Mouse (Mus musculus) hindbrain, embryonic 15.5 days (tissue): ENCODE data around the gene Nxn. TPM values are rescaled to one million over a fixed set of nuclear protein-coding genes. Genes with fewer than 3 reads are reported as not detected.

Source experiments
- ATAC-seq: fragments of 200-750 bp; cut with Nextera tagmentation; 2 replicates; pipeline ENCODE4 v1.8.0; 2017; ENCODE audit warnings: low read depth, moderate number of reproducible peaks, moderate TSS enrichment; ENCODE audit not compliant: low FRiP score
- H3K27ac ChIP-seq: fragments of 300-500 bp; sonication (generic); replicated peaks from 2 replicates; pipeline ENCODE4 v1.5.1; 2015; ENCODE audit warnings: mild to moderate bottlenecking, inconsistent platforms
- H3K27me3 ChIP-seq: fragments of 300-500 bp; sonication (generic); 2 replicates; pipeline ENCODE4 v1.6.1; 2015; ENCODE audit warnings: control low read depth, inconsistent platforms
- H3K36me3 ChIP-seq: fragments of 300-500 bp; sonication (generic); 2 replicates; pipeline ENCODE4 v1.6.1; 2015; ENCODE audit warnings: control low read depth, inconsistent platforms
- H3K4me1 ChIP-seq: fragments of 300-500 bp; sonication (generic); replicated peaks from 2 replicates; pipeline ENCODE4 v1.6.1; 2015; ENCODE audit warnings: control low read depth, inconsistent platforms
- H3K4me2 ChIP-seq: fragments of 300-500 bp; sonication (generic); 2 replicates; pipeline ENCODE4 v1.6.1; 2015; ENCODE audit warnings: moderate library complexity, mild to moderate bottlenecking, inconsistent platforms
- H3K4me3 ChIP-seq: fragments of 300-500 bp; sonication (generic); 2 replicates; pipeline ENCODE4 v1.5.1; 2015; ENCODE audit warnings: mild to moderate bottlenecking, inconsistent platforms
- H3K9ac ChIP-seq: fragments of 300-500 bp; sonication (generic); 2 replicates; pipeline ENCODE4 v1.6.1; 2015; ENCODE audit warnings: inconsistent platforms
- H3K9me3 ChIP-seq: fragments of 300-500 bp; sonication (generic); 2 replicates; pipeline ENCODE4 v1.6.1; 2016; ENCODE audit warnings: control low read depth, inconsistent platforms
- WGBS: fragments of 180-500 bp; shearing (Covaris S2); methylation state at CpG from one replicate; pipeline ENCODE4 v1.1.7; 2015; 5-methylcytosine and 5-hydroxymethylcytosine counted together
- polyA plus RNA-seq: library from polyadenylated mRNA; unstranded; fragments of >200 nt; fragmentation: Nextera tagmentation; extraction: Ambion mirVana; gene quantifications from 2 replicates; pipeline ENCODE4 v1.2.1, GENCODE M21; 2015

Nxn gene
- polyA plus RNA-seq, 1 experiment from 2014 or later: 27.5 TPM

GRCm38 (mm10) chr11:76246439-76246838, 152.5 kb downstream of the Nxn start:
- H3K4me2 ChIP-seq: no peak overlapping the region
- ATAC-seq: no peak
- H3K4me3 ChIP-seq: no peak overlapping the region
- no peak overlapping the region for H3K9ac ChIP-seq
- H3K27ac ChIP-seq: no peak overlapping the region
- H3K4me1 ChIP-seq: peaks cover 34% of the 10 kb centered on the region
- H3K9me3 ChIP-seq: no peaks in the 10 kb centered on the region
- no peaks in the 10 kb centered on the region for H3K27me3 ChIP-seq
- H3K36me3 ChIP-seq: peaks cover 27% of the 10 kb centered on the region; the same call in 1 of the 2 replicates

- WGBS: 4% methylated on average over 34 of the region's 34 CpGs
- Histone ChIP-seq H3K4me1 (peaks cover 34% of the 10 kb centered on the region), H3K36me3 (peaks cover 15% of the 10 kb centered on the region), H3K27ac (peak overlapping the region; percentile 88), H3K4me2 (peak overlapping the region; percentile 82), H3K9me3 (no peaks in the 10 kb centered on the region), H3K9ac (peak overlapping the region; percentile 88), H3K4me3 (peak overlapping the region; percentile 93), H3K27me3 (no peaks in the 10 kb centered on the region)
- ATAC-seq: no peak; the same call in 1 of the 2 replicates
Measured at GRCm38 (mm10) chr11:76243811-76244546, 155.0 kb downstream of the Nxn start.

DNA sequence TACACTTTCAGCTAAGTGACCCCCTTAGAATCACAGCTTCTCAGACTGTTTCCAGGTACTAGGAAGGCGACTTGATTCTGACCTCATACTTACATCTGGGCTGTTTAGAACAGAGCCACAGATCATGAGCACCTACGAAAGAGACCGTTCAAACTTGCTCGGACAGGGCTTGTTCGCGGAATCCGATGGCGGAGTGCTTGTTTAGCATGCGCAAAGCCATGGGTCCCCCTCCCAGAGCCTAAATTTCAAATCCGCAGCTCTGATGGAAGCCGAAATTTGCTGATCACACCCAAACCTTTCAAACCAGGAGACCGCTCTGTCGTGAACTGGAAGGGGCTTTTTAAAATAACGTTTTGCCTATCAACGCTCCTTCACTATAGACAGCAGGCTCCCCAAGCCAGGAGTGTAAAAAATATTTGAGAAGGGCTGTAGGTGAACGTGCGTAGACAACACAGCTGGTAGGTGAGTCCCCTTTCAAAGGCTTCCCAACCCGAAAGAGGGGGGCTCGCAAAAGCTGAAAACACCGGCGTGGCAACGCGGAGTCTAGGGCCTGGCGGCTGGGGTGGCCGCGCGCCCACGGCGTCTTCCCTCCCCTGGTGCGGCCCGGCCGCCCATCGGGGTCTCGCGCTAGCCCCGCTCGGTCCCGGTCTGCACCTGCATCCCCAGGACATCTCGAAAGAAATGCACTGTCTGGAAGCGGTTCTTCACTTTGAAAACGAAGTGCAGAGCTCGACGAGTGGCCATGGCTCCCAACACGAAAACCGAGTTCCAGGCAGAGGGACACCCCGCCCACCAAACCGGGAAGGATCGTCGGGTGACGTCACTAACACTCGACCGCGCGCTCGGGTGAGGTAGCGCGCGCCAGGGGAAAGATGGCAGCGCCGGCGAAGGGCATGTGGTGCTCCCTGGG, 155.8 kb downstream of the Nxn start, which contains the start of the genes Mrm3 and Glod4:
Gene Mrm3, plus strand, starts transcription at position 815 of the 910 bp plus-strand sequence.
Gene Glod4, minus strand, starts transcription at position 825 of the 910 bp plus-strand sequence.
- ATAC-seq: peak; percentile 92
- peak within 1 kb of the TSS; percentile 88 for H3K9ac ChIP-seq
- no peaks in the 10 kb centered on the region for H3K27me3 ChIP-seq
- peak within 1 kb of the TSS; percentile 82 for H3K4me2 ChIP-seq
- H3K9me3 ChIP-seq: no peaks in the 10 kb centered on the region
- peaks cover 14% of the 10 kb centered on the region for H3K36me3 ChIP-seq
- peaks cover 34% of the 10 kb centered on the region for H3K4me1 ChIP-seq
- peak within 1 kb of the TSS; percentile 93 for H3K4me3 ChIP-seq
- WGBS: under 1% methylated on average over 61 of the region's 61 CpGs
- H3K27ac ChIP-seq: peak within 1 kb of the TSS; percentile 88

- WGBS: 92% methylated on average over 2 of the region's 2 CpGs
- peaks cover 21% of the 10 kb centered on the region for H3K4me1 ChIP-seq
- no peaks in the 10 kb centered on the region for H3K9me3 ChIP-seq
- H3K4me2 ChIP-seq: no peak overlapping the region
- peaks cover 31% of the 10 kb centered on the region for H3K36me3 ChIP-seq
- no peak overlapping the region for H3K4me3 ChIP-seq
- H3K9ac ChIP-seq: no peak overlapping the region
- no peaks in the 10 kb centered on the region for H3K27me3 ChIP-seq
- no peak for ATAC-seq
- H3K27ac ChIP-seq: no peak overlapping the region
Measured at GRCm38 (mm10) chr11:76239750-76240149, 159.2 kb downstream of the Nxn start.

DNA sequence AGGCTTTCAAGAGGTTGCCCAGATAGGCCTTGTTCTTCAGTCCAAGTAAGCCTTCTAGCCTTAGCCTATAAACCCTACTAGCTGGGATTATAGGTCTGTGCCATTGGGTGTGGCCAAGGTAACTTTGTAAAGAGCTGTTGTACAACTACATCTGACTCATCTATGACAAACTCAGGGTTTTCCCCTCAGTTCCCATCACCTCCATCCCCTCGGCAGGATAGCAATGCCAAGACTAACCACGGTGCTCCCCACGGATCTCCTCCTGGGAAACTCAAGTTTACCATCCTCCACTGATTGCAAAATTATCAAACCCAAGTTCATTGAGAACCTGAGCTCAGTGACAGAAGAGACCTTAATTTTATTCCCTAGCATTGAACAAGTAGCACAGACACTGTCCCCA, 162.8 kb downstream of the Nxn start:
- Histone ChIP-seq H3K9ac (no peak overlapping the region), H3K27me3 (no peaks in the 10 kb centered on the region), H3K4me3 (no peak overlapping the region), H3K27ac (no peak overlapping the region), H3K9me3 (no peaks in the 10 kb centered on the region), H3K36me3 (peaks cover 60% of the 10 kb centered on the region), H3K4me2 (no peak overlapping the region), H3K4me1 (no peaks in the 10 kb centered on the region)
- 97% methylated on average over 3 of the region's 3 CpGs for WGBS
- ATAC-seq: no peak

GRCm38 (mm10) chr11:76225051-76225450, 173.9 kb downstream of the Nxn start:
- peaks cover 37% of the 10 kb centered on the region for H3K36me3 ChIP-seq
- no peaks in the 10 kb centered on the region for H3K4me1 ChIP-seq
- no peak overlapping the region for H3K9ac ChIP-seq
- H3K4me2 ChIP-seq: no peak overlapping the region
- no peaks in the 10 kb centered on the region for H3K27me3 ChIP-seq
- ATAC-seq: no peak
- H3K27ac ChIP-seq: no peak overlapping the region
- no peak overlapping the region for H3K4me3 ChIP-seq
- no peaks in the 10 kb centered on the region for H3K9me3 ChIP-seq

DNA sequence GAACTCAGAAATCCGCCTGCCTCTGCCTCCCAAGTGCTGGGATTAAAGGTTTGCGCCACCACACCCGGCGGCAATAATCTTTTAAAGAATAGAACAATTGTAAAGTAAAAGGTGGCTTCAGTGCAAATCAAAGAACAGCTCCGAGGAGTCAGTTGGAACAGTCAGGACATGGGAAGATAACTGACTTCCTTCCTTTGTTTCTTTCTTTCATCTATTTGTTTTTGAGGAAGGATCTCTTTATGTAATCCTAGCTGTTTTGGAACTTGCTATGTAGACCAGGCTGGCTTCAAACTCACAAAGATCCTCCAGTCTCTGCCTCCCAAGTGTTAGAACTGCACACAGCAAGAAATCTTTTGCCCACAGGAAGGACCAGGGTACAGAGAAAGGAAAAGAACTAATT, 174.3 kb downstream of the Nxn start:
- Histone ChIP-seq H3K9ac (no peak overlapping the region), H3K4me3 (no peak overlapping the region), H3K36me3 (peaks cover 37% of the 10 kb centered on the region), H3K4me1 (no peaks in the 10 kb centered on the region), H3K9me3 (no peaks in the 10 kb centered on the region), H3K4me2 (no peak overlapping the region), H3K27ac (no peak overlapping the region), H3K27me3 (no peaks in the 10 kb centered on the region)
- 95% methylated on average over 5 of the region's 5 CpGs for WGBS
- ATAC-seq: no peak

DNA sequence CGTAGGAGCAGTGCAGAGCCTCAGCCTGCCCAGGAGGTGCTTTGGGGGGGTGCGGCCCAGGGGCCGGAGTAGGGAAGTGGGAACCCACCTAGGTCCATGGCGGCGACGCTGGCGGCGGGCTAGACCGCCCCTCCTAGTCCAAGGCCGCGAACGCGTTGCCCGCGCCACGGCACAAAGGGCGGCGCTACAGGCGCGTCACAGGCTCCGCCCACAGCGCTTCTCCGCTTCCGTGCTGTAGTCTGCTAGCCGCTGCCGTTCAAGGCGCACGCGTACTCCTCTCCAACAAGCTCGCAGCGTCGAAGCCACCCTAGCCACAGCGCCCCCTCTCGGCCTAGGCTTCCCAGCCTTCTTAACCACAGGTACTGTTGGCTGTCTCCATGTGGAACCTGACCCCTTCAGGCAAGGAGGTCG, 181.5 kb downstream of the Nxn start, which contains the start of the genes Dbil5 and Gemin4:
Gene Dbil5, plus strand, starts transcription at position 219 of the 411 bp plus-strand sequence.
Gene Gemin4, minus strand, starts transcription at position 275 of the 411 bp plus-strand sequence.
- under 1% methylated on average over 33 of the region's 35 CpGs for WGBS

DNA sequence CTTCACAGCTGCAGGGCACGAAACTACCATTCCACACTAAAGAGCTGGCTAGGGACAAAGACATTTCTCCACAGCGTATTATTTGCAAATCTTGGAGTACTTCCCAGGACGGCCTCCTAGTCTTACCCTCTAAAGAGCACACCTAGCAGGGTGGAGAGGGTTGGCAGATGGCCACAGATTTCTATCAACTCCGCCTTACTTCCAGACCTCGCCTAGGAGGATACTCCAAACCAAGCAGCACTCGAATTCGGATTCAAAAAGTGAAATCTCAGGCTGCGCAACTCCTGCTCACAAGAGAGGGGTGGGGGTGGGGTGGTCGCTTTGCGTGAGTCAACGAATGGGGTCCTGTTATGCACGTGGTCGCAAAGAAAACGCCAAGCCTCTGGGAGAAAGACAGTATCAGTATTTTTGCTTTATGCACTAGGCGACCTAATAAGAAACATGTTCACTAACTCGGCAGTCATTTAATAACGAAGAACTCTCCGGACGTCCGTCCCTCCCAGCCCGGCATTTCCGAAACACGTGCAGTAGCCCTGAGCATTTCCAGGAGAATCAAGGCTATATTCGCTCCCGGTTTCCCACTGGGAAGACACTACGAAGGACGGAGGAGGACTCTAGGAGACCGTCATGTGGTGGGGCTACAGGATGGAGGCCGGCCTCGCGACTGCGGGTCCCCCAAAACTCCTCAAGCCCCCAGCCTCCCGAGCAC, 182.1 kb downstream of the Nxn start:
- Histone ChIP-seq H3K27me3 (no peaks in the 10 kb centered on the region), H3K36me3 (peaks cover 28% of the 10 kb centered on the region), H3K9ac (peak overlapping the region; percentile 94), H3K4me3 (peak overlapping the region; percentile 88), H3K9me3 (no peaks in the 10 kb centered on the region), H3K4me1 (peaks cover 11% of the 10 kb centered on the region), H3K27ac (peak overlapping the region; percentile 92), H3K4me2 (peak overlapping the region; percentile 83)
- ATAC-seq: peak; percentile 43
- WGBS: 2% methylated on average over 33 of the region's 33 CpGs

More for the DNA sequence above, 181.5 kb downstream of the Nxn start, which contains the start of the genes Dbil5 and Gemin4:
- Histone ChIP-seq H3K4me2 (peak within 1 kb of the TSS; percentile 83), H3K9me3 (no peaks in the 10 kb centered on the region), H3K4me3 (peak within 1 kb of the TSS; percentile 88), H3K36me3 (peaks cover 27% of the 10 kb centered on the region), H3K9ac (peak within 1 kb of the TSS; percentile 94), H3K27ac (peak within 1 kb of the TSS; percentile 92), H3K27me3 (no peaks in the 10 kb centered on the region), H3K4me1 (peaks cover 11% of the 10 kb centered on the region)
- peak; percentile 98 for ATAC-seq

DNA sequence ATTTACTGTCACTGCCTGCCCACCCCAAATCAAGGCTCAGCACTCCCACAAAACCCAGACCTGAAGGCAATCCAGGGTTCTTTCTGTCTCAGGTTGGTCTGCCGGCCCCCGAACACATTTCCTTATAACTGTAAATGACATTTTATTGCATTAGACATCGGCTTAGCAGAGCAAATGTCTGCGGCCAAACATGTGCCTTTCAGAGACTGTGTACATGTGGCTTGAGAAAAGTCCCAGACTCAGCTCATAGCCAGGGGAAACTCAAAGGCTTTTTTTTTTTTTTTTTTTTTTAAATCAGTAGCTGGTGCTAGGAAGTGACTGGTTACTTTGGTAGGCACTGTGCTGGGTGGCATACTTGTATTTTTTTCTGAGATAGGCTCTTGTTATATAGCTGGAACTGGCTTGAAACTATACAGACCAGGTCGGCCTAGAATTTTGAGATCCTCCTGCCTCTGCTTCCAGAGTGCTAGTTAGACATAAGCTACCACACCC, 182.8 kb downstream of the Nxn start:
- H3K27ac ChIP-seq: peak overlapping the region; percentile 92; the same call in 1 of the 2 replicates
- H3K9ac ChIP-seq: no peak overlapping the region
- no peaks in the 10 kb centered on the region for H3K9me3 ChIP-seq
- peaks cover 22% of the 10 kb centered on the region for H3K36me3 ChIP-seq
- 96% methylated on average over 5 of the region's 5 CpGs for whole genome bisulfite sequencing
- peak overlapping the region; percentile 88 for H3K4me3 ChIP-seq
- no peak for ATAC-seq
- H3K4me1 ChIP-seq: peaks cover 11% of the 10 kb centered on the region
- H3K4me2 ChIP-seq: peak overlapping the region; percentile 83
- H3K27me3 ChIP-seq: no peaks in the 10 kb centered on the region

- ATAC-seq: no peak
- 94% methylated on average over 2 of the region's 2 CpGs for WGBS
Measured at GRCm38 (mm10) chr11:76215011-76215410, 183.9 kb downstream of the Nxn start.

More at GRCm38 (mm10) chr11:76215011-76215410, 183.9 kb downstream of the Nxn start:
- Histone ChIP-seq H3K4me3 (no peak overlapping the region), H3K36me3 (peaks cover 21% of the 10 kb centered on the region), H3K27ac (no peak overlapping the region), H3K27me3 (no peaks in the 10 kb centered on the region), H3K9me3 (no peaks in the 10 kb centered on the region), H3K4me1 (peaks cover 11% of the 10 kb centered on the region), H3K4me2 (no peak overlapping the region), H3K9ac (no peak overlapping the region)
